Mouse (Mus musculus): ENCODE measurements at regions not wholly inside any gene's neighbourhood (a gene's known extent, or its start where the extent isn't known, plus 50 kb on each side); places are given as distances from the start of the nearest gene placed in this dataset.

GRCm38 (mm10) chr1:193518840-193519239, 148.7 kb upstream of the Camk1g start:
- TF ChIP-seq CTCF (IDR thresholded peaks at IDR 0.05; ENCODE audit: borderline replicate concordance, extremely low read depth, insufficient read depth, insufficient read length) (no peak), POLR2A (IDR thresholded peaks at IDR 0.05; ENCODE audit: borderline replicate concordance, extremely low read depth, insufficient read depth, insufficient read length, poor library complexity, severe bottlenecking) (no peak)
